Mouse (Mus musculus) hindbrain, embryonic 15.5 days (tissue): ENCODE results near the gene Gm43191. TPM values are rescaled to one million over a fixed set of nuclear protein-coding genes. Genes with fewer than 3 reads are reported as not detected.

ENCODE experiments used
- ATAC-seq: fragments of 200-750 bp; cut with Nextera tagmentation; 2 replicates; pipeline ENCODE4 v1.8.0; 2017; ENCODE audit warnings: low read depth, moderate number of reproducible peaks, moderate TSS enrichment; ENCODE audit not compliant: low FRiP score
- H3K27ac ChIP-seq: fragments of 300-500 bp; sonication (generic); replicated peaks from 2 replicates; pipeline ENCODE4 v1.5.1; 2015; ENCODE audit warnings: mild to moderate bottlenecking, inconsistent platforms
- H3K27me3 ChIP-seq: fragments of 300-500 bp; sonication (generic); 2 replicates; pipeline ENCODE4 v1.6.1; 2015; ENCODE audit warnings: control low read depth, inconsistent platforms
- H3K36me3 ChIP-seq: fragments of 300-500 bp; sonication (generic); 2 replicates; pipeline ENCODE4 v1.6.1; 2015; ENCODE audit warnings: control low read depth, inconsistent platforms
- H3K4me1 ChIP-seq: fragments of 300-500 bp; sonication (generic); replicated peaks from 2 replicates; pipeline ENCODE4 v1.6.1; 2015; ENCODE audit warnings: control low read depth, inconsistent platforms
- H3K4me2 ChIP-seq: fragments of 300-500 bp; sonication (generic); 2 replicates; pipeline ENCODE4 v1.6.1; 2015; ENCODE audit warnings: moderate library complexity, mild to moderate bottlenecking, inconsistent platforms
- H3K4me3 ChIP-seq: fragments of 300-500 bp; sonication (generic); 2 replicates; pipeline ENCODE4 v1.5.1; 2015; ENCODE audit warnings: mild to moderate bottlenecking, inconsistent platforms
- H3K9ac ChIP-seq: fragments of 300-500 bp; sonication (generic); 2 replicates; pipeline ENCODE4 v1.6.1; 2015; ENCODE audit warnings: inconsistent platforms
- H3K9me3 ChIP-seq: fragments of 300-500 bp; sonication (generic); 2 replicates; pipeline ENCODE4 v1.6.1; 2016; ENCODE audit warnings: control low read depth, inconsistent platforms
- WGBS: fragments of 180-500 bp; shearing (Covaris S2); methylation state at CpG from one replicate; pipeline ENCODE4 v1.1.7; 2015; 5-methylcytosine and 5-hydroxymethylcytosine counted together
- polyA plus RNA-seq: library from polyadenylated mRNA; unstranded; fragments of >200 nt; fragmentation: Nextera tagmentation; extraction: Ambion mirVana; gene quantifications from 2 replicates; pipeline ENCODE4 v1.2.1, GENCODE M21; 2015

The Gm43191 gene
- polyA plus RNA-seq, 1 experiment from 2014 or later = not detected

- Histone ChIP-seq H3K9me3 (no peaks in the 10 kb centered on the region), H3K4me2 (no peak overlapping the region), H3K4me1 (no peaks in the 10 kb centered on the region), H3K27ac (no peak overlapping the region), H3K9ac (no peak overlapping the region), H3K36me3 (0 out of 2 replicates have a peak, but pooled peaks cover under 1% of the 10 kb centered on the region), H3K4me3 (no peak overlapping the region), H3K27me3 (no peaks in the 10 kb centered on the region)
- 73% methylated on average over 9 of the region's 9 CpGs for WGBS
- no peak for ATAC-seq
Measured at GRCm38 (mm10) chr3:116604570-116604969, 76.5 kb downstream of the Gm43191 start.

DNA sequence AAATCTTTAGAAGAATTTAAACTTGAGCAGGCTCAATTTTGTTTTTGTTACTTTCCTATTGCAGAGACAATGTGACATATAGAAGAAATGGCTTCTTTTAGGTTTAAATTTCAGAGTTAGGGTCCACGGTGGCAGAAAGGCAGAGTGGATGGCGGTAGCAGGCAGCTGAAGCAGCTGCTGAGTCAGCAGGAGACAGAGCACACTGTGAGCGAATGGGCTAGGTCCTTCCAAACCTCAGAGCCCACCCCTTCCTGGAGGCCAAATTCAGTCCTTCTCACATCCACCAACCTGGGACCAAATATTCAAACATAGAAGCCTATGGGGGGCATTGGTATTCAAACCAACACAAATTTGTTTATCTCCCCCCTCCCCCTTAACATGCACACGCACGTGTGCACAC is 79.3 kb downstream of the Gm43191 start:
- Histone ChIP-seq H3K4me3 (no peak overlapping the region), H3K27ac (no peak overlapping the region), H3K9me3 (no peaks in the 10 kb centered on the region), H3K9ac (no peak overlapping the region), H3K4me2 (no peak overlapping the region), H3K36me3 (no peaks in the 10 kb centered on the region), H3K4me1 (no peaks in the 10 kb centered on the region), H3K27me3 (no peaks in the 10 kb centered on the region)
- WGBS = 83% methylated on average over 5 of the region's 5 CpGs
- no peak for ATAC-seq

DNA sequence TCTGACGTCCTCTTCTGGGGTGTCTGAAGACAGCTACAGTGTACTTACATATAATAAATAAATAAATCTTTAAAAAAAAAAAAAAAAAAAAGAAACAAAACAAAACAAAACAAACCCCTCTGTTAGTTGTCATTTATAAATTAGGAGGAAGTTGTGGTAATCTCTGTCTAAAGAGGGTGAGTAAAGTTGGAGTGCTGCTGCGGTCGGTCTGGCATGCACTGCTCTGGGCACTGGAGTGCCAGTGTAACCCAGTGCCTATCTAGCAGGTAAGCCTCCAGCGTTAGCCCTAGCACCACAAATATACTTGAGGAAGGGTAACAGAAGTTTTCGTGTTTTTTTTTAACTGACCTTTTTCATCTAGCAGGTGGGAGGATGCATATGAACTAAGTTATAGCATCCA is 80.1 kb downstream of the Gm43191 start:
- Histone ChIP-seq H3K4me2 (no peak overlapping the region), H3K27ac (no peak overlapping the region), H3K9me3 (no peaks in the 10 kb centered on the region), H3K4me3 (no peak overlapping the region), H3K36me3 (no peaks in the 10 kb centered on the region), H3K27me3 (no peaks in the 10 kb centered on the region), H3K9ac (no peak overlapping the region), H3K4me1 (peaks cover 1% of the 10 kb centered on the region)
- no peak for ATAC-seq
- WGBS = 86% methylated on average over 5 of the region's 5 CpGs

- H3K9ac ChIP-seq = no peak overlapping the region
- no peaks in the 10 kb centered on the region for H3K27me3 ChIP-seq
- H3K4me3 ChIP-seq = no peak overlapping the region
- peaks cover 9% of the 10 kb centered on the region for H3K4me1 ChIP-seq
- no peak for ATAC-seq
- H3K4me2 ChIP-seq = no peak overlapping the region
- WGBS = 87% methylated on average over 2 of the region's 2 CpGs
- no peaks in the 10 kb centered on the region for H3K36me3 ChIP-seq
- no peaks in the 10 kb centered on the region for H3K9me3 ChIP-seq
- no peak overlapping the region for H3K27ac ChIP-seq
Measured at GRCm38 (mm10) chr3:116599705-116600104, 81.4 kb downstream of the Gm43191 start.

DNA sequence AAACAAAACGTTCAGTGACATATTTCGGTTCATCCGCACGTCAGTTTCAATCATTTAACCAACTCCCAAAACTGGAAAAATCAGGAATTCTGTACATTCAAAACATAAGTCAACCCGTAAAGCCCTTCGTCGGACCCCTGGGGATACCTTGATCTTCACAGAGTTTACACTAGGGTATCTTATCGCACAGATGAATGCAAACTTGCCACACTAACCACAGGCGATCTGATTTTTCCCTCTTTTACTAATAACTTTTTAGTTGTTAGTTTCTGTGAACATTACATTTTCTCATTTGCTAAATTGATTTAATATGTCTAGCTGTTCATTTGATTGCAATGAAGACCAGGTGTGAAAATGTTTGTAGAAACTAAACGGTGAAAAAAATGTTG is 85.5 kb downstream of the Gm43191 start:
- H3K4me1 ChIP-seq = peaks cover 17% of the 10 kb centered on the region
- H3K27ac ChIP-seq = peak overlapping the region; percentile 77; the same call in 1 of the 2 replicates
- H3K4me3 ChIP-seq = peak overlapping the region; percentile 99
- no peaks in the 10 kb centered on the region for H3K9me3 ChIP-seq
- H3K9ac ChIP-seq = peak overlapping the region; percentile 51
- H3K27me3 ChIP-seq = no peaks in the 10 kb centered on the region
- 11% methylated on average over 10 of the region's 10 CpGs for WGBS
- ATAC-seq = no peak
- H3K36me3 ChIP-seq = peaks cover 12% of the 10 kb centered on the region
- H3K4me2 ChIP-seq = peak overlapping the region; percentile 81

- WGBS = under 1% methylated on average over 65 of the region's 65 CpGs
- Histone ChIP-seq H3K4me2 (peak within 1 kb of the TSS; percentile 81), H3K27me3 (no peaks in the 10 kb centered on the region), H3K4me1 (peaks cover 17% of the 10 kb centered on the region), H3K36me3 (peaks cover 16% of the 10 kb centered on the region), H3K4me3 (peak within 1 kb of the TSS; percentile 99), H3K27ac (peak within 1 kb of the TSS; percentile 92), H3K9ac (peak within 1 kb of the TSS; percentile 74), H3K9me3 (no peaks in the 10 kb centered on the region)
- ATAC-seq = peak; percentile 98
Measured at GRCm38 (mm10) chr3:116594728-116595602, 86.1 kb downstream of the Gm43191 start, which contains the start of gene Sass6. Gene Sass6, plus strand, starts transcription at chr3:116594982.

DNA sequence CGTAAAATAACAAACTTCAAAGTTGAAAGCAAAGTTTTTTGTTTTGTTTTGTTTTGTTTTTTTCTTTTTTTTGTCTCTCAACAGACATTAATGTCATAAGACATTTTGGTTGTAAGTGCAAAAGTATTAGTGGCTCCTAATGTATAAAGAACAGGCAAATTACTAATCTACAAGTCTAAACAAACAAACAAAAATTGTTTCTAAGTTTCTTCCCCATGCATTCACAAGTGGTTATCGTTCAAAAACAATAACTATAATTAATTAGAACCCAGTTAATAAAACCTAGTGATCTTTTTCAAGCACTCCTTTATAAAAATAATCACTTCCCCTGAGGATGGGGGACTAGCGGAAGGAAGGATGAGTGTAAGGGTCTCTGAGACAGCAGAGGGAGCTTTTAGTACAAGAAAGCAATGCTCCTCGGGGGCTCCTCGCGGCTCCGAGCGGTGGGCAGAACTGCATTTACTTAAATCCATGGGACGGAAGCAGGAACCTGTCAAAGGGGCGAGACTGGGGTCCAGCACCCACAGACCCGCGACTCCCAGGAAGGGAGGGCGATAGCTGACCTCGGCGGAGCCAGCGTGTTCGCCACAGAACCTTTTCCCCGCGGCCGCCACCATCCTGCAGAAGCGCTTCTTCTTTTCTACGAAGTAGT is 86.9 kb downstream of the Gm43191 start:
- Histone ChIP-seq H3K27ac (peak overlapping the region; percentile 92), H3K4me2 (peak overlapping the region; percentile 54), H3K9ac (peak overlapping the region; percentile 74), H3K4me1 (peaks cover 17% of the 10 kb centered on the region), H3K36me3 (peaks cover 24% of the 10 kb centered on the region), H3K4me3 (peak overlapping the region; percentile 99), H3K27me3 (no peaks in the 10 kb centered on the region), H3K9me3 (no peaks in the 10 kb centered on the region)
- 3% methylated on average over 22 of the region's 22 CpGs for WGBS
- peak; percentile 84 for ATAC-seq

Other genes starting within 250 kb of the Gm43191 start
- 105 and 109 TPM in 2 replicates for gene Rtca, start 173.1 kb downstream of the Gm43191 start, polyA plus RNA-seq
- 12.9 and 13.5 TPM in 2 replicates for gene Dbt, start 168.2 kb downstream of the Gm43191 start, polyA plus RNA-seq
- gene Lrrc39, start 118.3 kb downstream of the Gm43191 start, polyA plus RNA-seq = 0.31 and 0.45 TPM in 2 replicates
- 13.1 and 13.7 TPM in 2 replicates for gene Sass6, start 86.3 kb downstream of the Gm43191 start, polyA plus RNA-seq
- gene Trmt13, start 66.7 kb downstream of the Gm43191 start, polyA plus RNA-seq = 24.3 and 25.1 TPM in 2 replicates
- gene Mfsd14a, start 18.6 kb downstream of the Gm43191 start, polyA plus RNA-seq = 60.6 and 65.4 TPM in 2 replicates
- 8.0 and 8.7 TPM in 2 replicates for gene Slc35a3, start 31.6 kb upstream of the Gm43191 start, polyA plus RNA-seq
- gene Agl, start 126.9 kb upstream of the Gm43191 start, polyA plus RNA-seq = 13.9 and 15.0 TPM in 2 replicates
- gene Frrs1, start 178.2 kb upstream of the Gm43191 start, polyA plus RNA-seq = 5.5 and 6.6 TPM in 2 replicates